Mouse (Mus musculus) adipocyte (in vitro differentiated cells): ENCODE results near the gene Dpagt1.
A peak's percentile ranks its signal among the peaks of the same experiment; 100 is the strongest.
"Not testable (repeated sequence)": the region's sequence is repeated elsewhere in the genome, so short reads cannot be mapped to it uniquely, and the experiment has no call there.

Source experiments
- DNase-seq: peaks from one replicate; pipeline ENCODE4 v3.0.0-alpha.2; 2016; ENCODE audit warnings: low spot score

The Dpagt1 gene

GRCm38 (mm10) chr9:44337436-44338169 lies 11.8 kb downstream of the Dpagt1 start:
- DNase-seq = no peak

GRCm38 (mm10) chr9:44338574-44338973 lies 12.8 kb downstream of the Dpagt1 start:
- DNase-seq = no peak

- DNase-seq = no peak
These were observed 15.7 kb downstream of the Dpagt1 start for GRCm38 (mm10) chr9:44341487-44341886.

GRCm38 (mm10) chr9:44342173-44342572 lies 16.4 kb downstream of the Dpagt1 start:
- DNase-seq = no peak

GRCm38 (mm10) chr9:44342605-44343004 lies 16.8 kb downstream of the Dpagt1 start:
- no peak for DNase-seq

GRCm38 (mm10) chr9:44343290-44343689 lies 17.5 kb downstream of the Dpagt1 start:
- peak; percentile 40 for DNase-seq

GRCm38 (mm10) chr9:44343781-44344421 lies 18.1 kb downstream of the Dpagt1 start, which contains the start of gene Hmbs:
Gene Hmbs (minus strand): TSS chr9:44344228.
- peak; percentile 95 for DNase-seq

GRCm38 (mm10) chr9:44345570-44346433 lies 20.0 kb downstream of the Dpagt1 start:
- DNase-seq = peak; percentile 83

GRCm38 (mm10) chr9:44347166-44347565 lies 21.3 kb downstream of the Dpagt1 start:
- no peak for DNase-seq

- no peak for DNase-seq
These were observed 21.8 kb downstream of the Dpagt1 start for GRCm38 (mm10) chr9:44347621-44348020.

- DNase-seq = no peak
These were observed 22.7 kb downstream of the Dpagt1 start for GRCm38 (mm10) chr9:44348546-44348945.

GRCm38 (mm10) chr9:44351396-44351795 lies 25.6 kb downstream of the Dpagt1 start:
- no peak for DNase-seq

GRCm38 (mm10) chr9:44352337-44352736 lies 26.5 kb downstream of the Dpagt1 start:
- no peak for DNase-seq

GRCm38 (mm10) chr9:44353142-44353541 lies 27.3 kb downstream of the Dpagt1 start:
- DNase-seq = no peak

GRCm38 (mm10) chr9:44357207-44357606 lies 31.4 kb downstream of the Dpagt1 start:
- no peak for DNase-seq

- DNase-seq = peak; percentile 97
These were observed 35.5 kb downstream of the Dpagt1 start, which contains the start of gene Vps11 for GRCm38 (mm10) chr9:44361190-44361917. Gene Vps11 (minus strand): TSS chr9:44361670.

- DNase-seq = not testable (repeated sequence)
These were observed 36.1 kb downstream of the Dpagt1 start for GRCm38 (mm10) chr9:44361931-44362330.

- DNase-seq = no peak
These were observed 38.7 kb downstream of the Dpagt1 start for GRCm38 (mm10) chr9:44364480-44364879.

GRCm38 (mm10) chr9:44373386-44373785 lies 47.6 kb downstream of the Dpagt1 start:
- DNase-seq = no peak

- no peak for DNase-seq
These were observed 50.3 kb downstream of the Dpagt1 start for GRCm38 (mm10) chr9:44376141-44376540.

- DNase-seq = not testable (repeated sequence)
These were observed 51.5 kb downstream of the Dpagt1 start for GRCm38 (mm10) chr9:44377335-44377734.
